Mouse (Mus musculus) heart, postnatal 4 days (tissue): ENCODE results near the gene Strn. TPM values are rescaled to one million over a fixed set of nuclear protein-coding genes. Genes with fewer than 3 reads are reported as not detected.
A peak's percentile ranks its signal among the peaks of the same experiment; 100 is the strongest.

Source experiments
- DNase-seq: peaks from one replicate; pipeline ENCODE4 v3.0.0; 2021
- total RNA-seq, 2 experiments: library from RNA; stranded (reverse); gene quantifications; 2 replicates each; pipeline ENCODE4 v1.2.3; 2021

Strn gene
- total RNA-seq, 2 experiments from 2014 or later, result 49.7 to 52.8 TPM

DNA sequence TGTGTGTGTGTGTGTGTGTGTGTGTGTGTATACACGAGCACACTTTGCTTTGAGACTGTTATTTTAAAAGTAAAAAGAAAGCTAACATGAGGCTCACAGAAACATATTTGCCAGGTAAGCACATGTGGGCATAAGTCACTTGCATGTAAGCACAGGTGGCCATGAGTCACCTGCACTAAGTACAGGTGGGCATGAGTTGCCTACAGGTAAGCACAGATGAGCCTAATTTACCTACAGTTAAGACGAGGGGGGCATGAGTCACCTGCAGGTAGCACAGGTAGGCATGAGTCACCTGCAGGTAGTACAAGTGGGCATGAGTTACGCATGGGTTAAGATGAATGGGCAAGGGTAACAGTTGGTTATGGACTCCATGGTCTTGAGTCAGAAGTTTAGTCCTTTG is 121.9 kb downstream of the Strn start:
- no peak for DNase-seq

GRCm38 (mm10) chr17:78614481-78614880 is 122.5 kb downstream of the Strn start:
- no peak for DNase-seq

DNA sequence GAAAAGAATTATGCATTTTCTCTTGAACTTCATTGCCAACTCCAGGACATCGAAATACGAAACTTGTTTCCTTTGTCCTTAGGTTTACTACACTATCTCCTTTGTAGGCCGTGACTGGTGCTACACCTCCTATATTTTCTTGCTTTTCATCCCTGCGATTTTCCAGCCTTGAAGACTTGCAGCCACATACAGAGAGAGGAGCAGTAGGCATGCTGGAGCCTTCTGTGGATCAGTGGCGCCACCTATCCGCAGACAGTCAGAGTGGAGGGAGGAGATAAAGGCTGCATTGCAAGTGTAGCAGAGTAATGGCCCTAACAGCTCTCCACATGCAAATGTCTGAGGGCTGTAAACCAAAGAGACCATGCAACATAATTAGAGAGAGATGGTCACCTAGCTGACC is 125.9 kb downstream of the Strn start:
- DNase-seq, result peak; percentile 33

DNA sequence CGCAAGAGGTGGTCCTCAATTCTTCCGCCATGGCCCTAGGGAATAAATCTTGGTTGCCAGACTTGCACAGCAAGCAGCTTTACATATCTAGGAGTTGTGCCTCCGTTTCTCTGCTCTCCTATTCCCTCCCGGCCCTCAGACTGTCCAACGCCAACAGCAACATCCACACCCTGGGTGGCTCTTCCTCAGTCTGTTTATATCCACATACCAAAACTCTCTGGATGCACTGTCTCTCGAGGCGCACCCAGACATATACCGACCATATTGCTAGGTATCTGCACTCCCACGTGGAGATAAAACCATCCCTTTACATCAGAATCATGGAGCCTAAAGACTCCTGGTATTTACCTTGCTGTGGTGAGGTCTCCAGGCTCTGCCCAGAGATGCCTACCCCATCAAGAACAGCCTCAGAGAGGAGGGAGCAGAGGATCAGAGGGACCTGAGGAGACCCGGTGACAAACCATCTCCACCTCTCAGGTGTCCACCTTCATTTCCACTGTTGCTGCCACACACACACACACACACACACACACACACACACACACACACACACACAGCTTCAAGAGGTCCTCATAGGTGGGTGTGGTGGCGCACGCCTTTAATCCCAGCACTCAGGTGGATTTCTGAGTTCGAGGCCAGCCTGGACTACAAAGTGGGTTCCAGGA is 127.7 kb downstream of the Strn start:
- DNase-seq, result no peak

DNA sequence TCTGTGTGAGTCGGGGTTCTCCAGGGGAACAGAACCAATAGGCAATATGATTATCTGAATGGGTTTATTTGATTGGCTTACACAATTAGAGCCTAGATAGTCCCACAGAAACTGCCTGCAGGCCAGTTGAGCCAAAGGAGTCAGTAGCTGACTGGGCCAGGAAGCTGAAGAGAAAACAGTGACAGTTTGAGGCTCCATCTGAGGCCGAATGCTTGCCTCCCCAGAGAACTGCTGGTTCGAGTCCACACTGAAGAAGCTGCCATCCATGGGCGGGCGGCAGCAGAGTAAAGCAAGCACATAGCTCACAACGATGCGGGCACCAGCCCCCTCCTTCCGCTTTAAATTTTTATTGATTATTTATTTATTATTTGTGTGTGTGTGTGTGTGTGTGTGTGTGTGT is 128.3 kb downstream of the Strn start:
- no peak for DNase-seq

DNA sequence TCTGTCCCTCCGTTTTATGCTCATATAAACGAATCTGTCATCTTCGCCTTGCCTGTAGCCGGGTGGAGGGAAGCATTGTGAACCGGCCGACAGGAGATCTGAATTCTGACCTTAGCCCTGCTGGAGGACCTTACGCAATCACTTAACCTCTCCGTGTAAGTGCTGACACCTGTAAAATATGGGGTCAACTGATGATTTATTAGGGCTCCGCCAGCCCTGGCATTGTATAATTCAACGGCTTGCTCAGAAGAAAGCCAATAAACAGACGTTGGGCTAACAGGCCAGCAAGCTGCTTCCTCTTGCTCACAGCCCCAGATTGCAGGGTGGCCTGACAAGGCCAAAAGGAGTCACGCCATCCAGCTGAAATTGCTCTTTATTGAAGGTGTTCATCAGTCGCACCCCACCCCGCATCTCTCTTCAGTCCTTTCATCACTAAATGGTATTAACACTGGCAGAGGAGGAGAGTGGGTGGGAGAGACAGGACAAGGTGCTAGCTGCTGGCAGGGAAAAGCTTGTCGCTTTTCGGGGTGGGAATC is 128.8 kb downstream of the Strn start:
- no peak for DNase-seq

DNA sequence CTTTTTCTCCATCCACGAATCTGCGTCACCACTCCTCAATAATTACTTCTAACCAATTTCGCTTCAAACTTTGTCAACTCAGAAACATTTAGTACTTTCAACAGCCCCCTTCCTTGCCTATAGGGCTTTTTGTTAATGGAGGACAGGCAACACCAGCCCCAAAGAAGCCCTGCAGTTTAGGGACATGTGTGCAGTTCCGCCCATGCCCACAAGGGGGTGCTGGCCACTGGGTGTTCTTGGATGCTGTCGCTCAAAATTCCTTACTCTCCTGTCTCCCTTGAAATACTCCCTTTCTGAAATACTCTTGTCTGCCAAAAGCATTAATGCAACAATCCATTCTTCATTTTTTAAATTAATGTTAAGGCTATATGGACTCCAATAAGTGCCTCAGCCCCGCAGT is 132.6 kb downstream of the Strn start:
- DNase-seq, result peak; percentile 79

GRCm38 (mm10) chr17:78603872-78604271 is 133.1 kb downstream of the Strn start:
- peak; percentile 88 for DNase-seq

- no peak for DNase-seq
Measured at GRCm38 (mm10) chr17:78602316-78602715, 134.7 kb downstream of the Strn start.

DNA sequence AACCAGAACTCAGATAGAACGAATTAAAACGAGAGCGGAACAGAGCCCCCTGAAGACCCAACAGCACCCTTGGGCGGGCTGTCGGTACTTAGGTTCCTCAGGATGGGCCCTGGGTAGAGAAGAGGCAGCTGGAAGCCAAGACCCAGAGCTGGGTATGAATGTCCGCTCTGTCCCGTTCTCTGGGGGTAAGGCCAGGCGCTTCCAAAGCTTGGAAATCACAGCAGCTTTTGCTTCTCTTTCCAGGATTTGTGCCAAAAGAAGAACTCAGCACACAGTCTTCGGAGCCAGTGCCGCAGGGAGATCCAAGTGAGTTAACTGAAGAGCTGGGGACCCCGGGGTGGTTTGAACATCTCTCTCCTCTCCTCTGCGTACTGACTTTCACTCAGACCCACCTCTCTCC is 135.4 kb downstream of the Strn start:
- no peak for DNase-seq

DNA sequence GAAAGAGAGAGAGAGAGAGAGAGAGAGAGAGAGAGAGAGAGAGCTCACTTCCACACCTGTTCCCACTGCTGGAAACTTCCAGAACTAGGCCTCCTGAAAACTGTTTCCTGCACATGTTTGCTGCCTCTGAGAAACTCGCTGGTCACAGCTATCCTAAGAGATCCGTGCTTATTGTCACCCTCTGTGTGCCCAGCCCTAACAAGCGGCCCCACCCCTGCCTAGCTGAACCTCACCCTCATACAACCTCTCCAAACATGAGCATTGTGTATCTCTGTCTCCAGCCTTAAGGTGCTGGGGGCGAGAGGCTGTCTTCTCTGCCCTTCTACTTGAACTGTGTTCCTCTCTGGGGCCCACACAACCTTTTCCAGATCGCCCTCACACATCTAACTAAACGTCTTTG is 136.0 kb downstream of the Strn start:
- no peak for DNase-seq

Other genes with a start within 250 kb of the Strn start
- under 1 TPM; 0.50 to 0.57 TPM for gene Vit, start 229.1 kb downstream of the Strn start, total RNA-seq
- 10 to 100 TPM; 33.0 to 35.0 TPM for gene Heatr5b, start 98.2 kb upstream of the Strn start, total RNA-seq
- gene Gpatch11, start 98.4 kb upstream of the Strn start, total RNA-seq, result 10 to 100 TPM; 24.9 TPM
- gene Eif2ak2, start 145.4 kb upstream of the Strn start, total RNA-seq, result 10 to 100 TPM; 20.9 to 23.2 TPM
- gene Sult6b1, start 169.8 kb upstream of the Strn start, total RNA-seq, result not detected
- 10 to 100 TPM; 39.7 to 40.9 TPM for gene Cebpzos, start 179.3 kb upstream of the Strn start, total RNA-seq
- gene Cebpz, start 199.9 kb upstream of the Strn start, total RNA-seq, result 10 to 100 TPM; 19.3 to 20.6 TPM
- gene Ndufaf7, start 199.9 kb upstream of the Strn start, total RNA-seq, result 10 to 100 TPM; 49.2 to 53.5 TPM